ENCODE assay signal across 24 mouse cellular contexts in the genomic region with DNA sequence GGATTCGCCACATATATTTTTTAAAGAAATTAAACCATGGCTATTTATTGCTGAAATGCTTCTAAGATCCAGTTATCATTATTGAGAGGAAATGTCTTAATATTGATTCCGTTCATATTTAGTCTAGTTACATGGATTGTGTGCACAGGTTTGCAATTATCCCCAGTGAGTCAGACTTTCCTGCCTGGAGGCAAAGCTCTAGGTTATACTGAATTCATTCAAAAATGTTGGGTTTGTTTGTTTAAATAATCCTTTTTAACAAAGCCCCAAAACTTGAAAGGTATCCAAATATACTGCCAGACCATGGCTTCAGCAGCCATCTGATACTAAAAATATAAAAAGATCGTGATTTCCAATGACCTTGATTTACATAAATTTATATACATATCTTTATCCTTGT.
DNase-seq lines count a peak whose midpoint lies in the region; ATAC-seq and TF ChIP-seq lines count a peak whose summit lies in the region.
"Had no signal": no experiment of that assay in that cellular context is flagged by ENCODE, and none has a peak within 500 bp of the region (broad histone marks: within the 10 kb centered on the region; RNA-seq: fewer than 3 reads in every experiment).

No protein-coding gene starts in this region.

- H3K9ac ChIP-seq in forebrain, embryonic 11.5 days (ENCODE audit: low read length), result no peak overlapping the region
- no peak overlapping the region for H3K9ac ChIP-seq in hindbrain, embryonic 12.5 days

- H3K4me2 ChIP-seq in forebrain, embryonic 11.5 days (ENCODE audit: low read depth, low read length, severe bottlenecking), result no peak overlapping the region
- no peak overlapping the region for H3K4me2 ChIP-seq in hindbrain, embryonic 12.5 days (replicated peaks)

- H3K27me3 ChIP-seq in Patski, result no peaks in the 10 kb centered on the region
- no peaks in the 10 kb centered on the region for H3K27me3 ChIP-seq in forebrain, embryonic 11.5 days (ENCODE audit: control insufficient read depth, insufficient read depth, low read length)
- H3K27me3 ChIP-seq in hindbrain, embryonic 12.5 days, result no peaks in the 10 kb centered on the region
- H3K27me3 ChIP-seq: CH12.LX had no signal

- H3K9me3 ChIP-seq in forebrain, embryonic 11.5 days (ENCODE audit: control insufficient read depth, low read length), result no peaks in the 10 kb centered on the region
- no peaks in the 10 kb centered on the region for H3K9me3 ChIP-seq in hindbrain, embryonic 12.5 days (replicated peaks)
- H3K9me3 ChIP-seq: G1E had no signal

- H3K36me3 ChIP-seq in forebrain, embryonic 11.5 days (ENCODE audit: control insufficient read depth, insufficient read depth, low read length), result no peaks in the 10 kb centered on the region
- no peaks in the 10 kb centered on the region for H3K36me3 ChIP-seq in hindbrain, embryonic 12.5 days
- H3K36me3 ChIP-seq: G1E had no signal

- TF ChIP-seq CTCF in Patski (IDR thresholded peaks at IDR 0.05), result no peak

- CTCF ChIA-PET in Patski (lab: Charles Lee), result no interaction called here

- 92% methylated on average over 3 of the region's 3 CpGs for whole genome bisulfite sequencing in forebrain, embryonic 11.5 days
- 91% methylated on average over 3 of the region's 3 CpGs for WGBS in hindbrain, embryonic 12.5 days

- no peak overlapping the region for H3K4me3 ChIP-seq in forebrain, embryonic 11.5 days (ENCODE audit: low read depth, low read length)
- H3K4me3 ChIP-seq in hindbrain, embryonic 12.5 days, result no peak overlapping the region

- in situ Hi-C loops in Patski (cut with MboI; ENCODE audit: low pct_unique_long_range_greater_than_20kb), result no loop called here

- no peak for ATAC-seq in Patski
- no peak for ATAC-seq in forebrain, embryonic 11.5 days (replicated peaks; ENCODE audit: low FRiP score)
- no peak for ATAC-seq in hindbrain, embryonic 12.5 days (ENCODE audit: low FRiP score)
- ATAC-seq: activated CD4-positive, CD25-positive, alpha-beta regulatory T cell, adult 4 months; CD4-positive, CD25-positive, alpha-beta regulatory T cell, adult 4 months had no signal

- H3K27ac ChIP-seq in forebrain, embryonic 11.5 days (ENCODE audit: low read depth, low read length), result no peak overlapping the region
- no peak overlapping the region for H3K27ac ChIP-seq in hindbrain, embryonic 12.5 days

- POLR2A ChIA-PET in Patski (lab: Charles Lee), result no interaction called here

- no peaks in the 10 kb centered on the region for H3K4me1 ChIP-seq in forebrain, embryonic 11.5 days (replicated peaks; ENCODE audit: control insufficient read depth, insufficient read depth, low read length)
- H3K4me1 ChIP-seq in hindbrain, embryonic 12.5 days, result no peaks in the 10 kb centered on the region

- peak; percentile 59 for DNase-seq in 3T3-L1 (ENCODE audit: low read depth, low spot score)
- DNase-seq in NIH3T3 (ENCODE audit: low read depth), result peak; percentile 64
- peak; percentile 39 for DNase-seq in Patski (ENCODE audit: low read depth, low spot score)
- peak; percentile 11 for DNase-seq in fibroblast of lung, adult 2 months (ENCODE audit: low read depth)
- no peak for DNase-seq in gastrocnemius, postnatal 10 days
- no peak for DNase-seq in forebrain, embryonic 11.5 days (ENCODE audit: low spot score)
- DNase-seq in B cell, adult 2 months, result no peak
- DNase-seq: adrenal gland, adult 2 months; adrenal gland, adult 8-10 months; adrenal gland, postnatal 10 days; adrenal gland, postnatal 14 days; adrenal gland, postnatal 25 days; adrenal gland, postnatal 36 days; cerebellum, adult 11 months; cerebellum, adult 11-12 months; cerebellum, adult 18-20 months; cerebellum, adult 2 months; cerebellum, adult 8-10 months; cerebellum, adult 9-10 months had no signal

Comparison
In these comparisons a context has a peak if more than half of its experiments do, and no peak if none do; other contexts are left out.
1. DNase-seq: peak in 3T3-L1 (single experiment), NIH3T3 (single experiment), Patski (single experiment) and fibroblast of lung, adult 2 months (single experiment); none in gastrocnemius, postnatal 10 days (single experiment), forebrain, embryonic 11.5 days (single experiment) and B cell, adult 2 months (0 of 2).